Mouse (Mus musculus) erythroblast, adult 5-6 weeks (primary cell): Measurements from ENCODE around the gene Anks3. TPM values are rescaled to one million over a fixed set of nuclear protein-coding genes. Genes with fewer than 3 reads are reported as not detected.

Source experiments
- ATAC-seq: replicated peaks from 2 replicates; pipeline ENCODE4 v1.8.0; 2016; ENCODE audit warnings: moderate number of reproducible peaks, mild to moderate bottlenecking, moderate TSS enrichment, inconsistent platforms; ENCODE audit not compliant: poor library complexity, low FRiP score, severe bottlenecking
- total RNA-seq, 2 experiments: library from RNA; stranded (forward) in 1 of 2; stranded (reverse) in 1 of 2; fragments of 150-400 nt in 1 of 2; fragments of 200-764, 138-1000 nt in 1 of 2; gene quantifications; 2 replicates each; pipeline versions ENCODE4 v1.2.3 to v1.2.4; 2015 to 2017; ENCODE audit warnings: low replicate concordance in 2 of 2

Gene Anks3
- total RNA-seq, 2 experiments from 2014 or later, result 16.4 to 17.3 TPM

- ATAC-seq, result no peak
These were observed 5.2 kb upstream of the Anks3 start for GRCm38 (mm10) chr16:4969055-4969843.

- ATAC-seq, result no peak
These were observed 4.4 kb upstream of the Anks3 start for GRCm38 (mm10) chr16:4968426-4968825.

GRCm38 (mm10) chr16:4965392-4966129 lies 1.6 kb upstream of the Anks3 start:
- no peak for ATAC-seq

DNA sequence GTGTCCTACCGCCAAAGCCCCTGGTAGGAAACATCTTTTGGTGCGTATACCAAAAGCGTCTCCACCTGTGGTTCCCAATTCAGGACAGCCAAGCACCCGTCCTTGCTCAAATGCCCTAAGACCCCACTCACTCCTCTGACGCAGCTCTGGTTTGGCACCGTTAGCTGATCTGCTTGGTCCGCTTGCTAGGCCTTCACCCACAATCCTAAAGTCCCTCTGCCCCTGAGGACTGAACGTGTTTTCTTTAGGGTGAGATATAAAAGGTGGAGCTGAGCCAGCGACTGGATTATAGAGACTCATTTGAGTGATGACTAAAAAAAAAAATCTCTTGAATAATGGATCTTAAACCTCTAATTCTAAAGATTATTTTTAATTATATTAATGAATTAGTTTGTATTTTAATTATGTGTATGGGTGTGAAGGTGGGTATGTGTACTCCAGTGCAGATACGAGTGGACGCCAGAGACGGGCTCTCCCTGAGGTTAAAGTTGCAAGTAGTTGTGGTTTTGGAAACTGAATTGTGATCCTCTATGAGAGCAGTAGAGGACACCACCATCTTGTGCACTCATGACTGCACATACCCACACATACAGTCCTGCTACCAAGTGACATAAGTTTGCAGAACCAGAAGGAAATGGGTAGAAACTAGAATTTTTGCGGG lies 856 bp upstream of the Anks3 start:
- peak; percentile 29 for ATAC-seq

- no peak for ATAC-seq
These were observed 659 bp downstream of the Anks3 start for GRCm38 (mm10) chr16:4963346-4963745.

DNA sequence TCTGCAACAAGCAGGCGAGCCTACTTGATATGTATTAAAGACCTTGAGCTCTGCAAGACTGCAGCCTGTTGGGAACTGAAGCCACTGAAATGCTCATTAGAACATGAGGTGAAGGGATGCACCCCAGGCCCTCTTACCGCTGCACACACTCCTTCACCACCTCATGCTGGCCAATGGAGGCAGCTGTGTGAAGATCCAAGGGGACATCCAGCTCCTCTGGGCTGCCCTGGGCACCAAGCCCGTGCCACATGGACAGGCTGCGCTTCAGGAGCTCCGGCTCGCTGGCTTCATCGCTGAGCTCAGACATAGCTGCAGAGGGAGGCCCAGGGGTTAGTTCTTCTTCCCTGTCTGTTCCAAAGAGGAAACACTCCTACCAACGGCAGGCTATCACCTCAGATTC lies 3.7 kb downstream of the Anks3 start:
- ATAC-seq, result no peak

GRCm38 (mm10) chr16:4957446-4957845 lies 6.6 kb downstream of the Anks3 start:
- ATAC-seq, result no peak

DNA sequence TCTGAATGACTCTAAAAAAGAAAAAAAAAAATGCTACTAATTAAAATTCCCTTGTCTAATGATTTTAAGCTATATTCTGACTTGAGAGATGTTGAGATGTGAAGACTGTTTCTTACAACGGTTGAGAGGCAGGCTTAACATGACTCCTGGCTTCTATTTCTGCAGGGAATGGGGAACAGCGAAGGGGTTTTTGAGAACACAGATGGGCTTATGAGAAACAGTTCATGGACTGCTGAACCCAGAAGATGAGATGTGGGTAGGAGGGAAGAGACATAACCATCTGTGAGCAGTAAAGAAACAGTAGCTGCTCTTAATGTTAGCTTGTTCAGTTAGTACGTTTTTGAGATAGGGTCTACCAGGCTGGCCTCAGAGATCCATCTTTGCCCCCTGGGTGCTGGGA lies 7.4 kb downstream of the Anks3 start:
- ATAC-seq, result no peak

GRCm38 (mm10) chr16:4947378-4947777 lies 16.6 kb downstream of the Anks3 start:
- ATAC-seq, result no peak

GRCm38 (mm10) chr16:4946155-4946554 lies 17.9 kb downstream of the Anks3 start:
- no peak for ATAC-seq

DNA sequence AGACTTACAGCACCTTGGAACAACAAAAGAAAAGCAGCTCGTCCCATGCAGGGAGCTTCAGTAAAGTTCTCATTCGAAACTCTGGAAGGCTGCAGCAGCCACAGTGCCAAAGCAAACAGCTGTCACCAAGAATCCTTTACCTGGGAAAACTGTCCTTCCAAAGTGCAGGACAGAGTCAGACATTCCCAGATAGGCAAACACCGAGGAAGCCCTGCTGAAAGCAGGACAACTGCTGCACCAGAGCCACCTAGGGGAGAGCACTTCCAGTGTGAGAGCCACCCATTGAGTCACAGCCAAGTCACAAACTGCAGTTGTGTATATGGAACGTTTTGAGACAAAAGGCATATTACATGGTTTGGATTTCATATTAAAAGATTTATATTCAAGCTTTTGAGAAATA lies 18.6 kb downstream of the Anks3 start:
- ATAC-seq, result no peak

DNA sequence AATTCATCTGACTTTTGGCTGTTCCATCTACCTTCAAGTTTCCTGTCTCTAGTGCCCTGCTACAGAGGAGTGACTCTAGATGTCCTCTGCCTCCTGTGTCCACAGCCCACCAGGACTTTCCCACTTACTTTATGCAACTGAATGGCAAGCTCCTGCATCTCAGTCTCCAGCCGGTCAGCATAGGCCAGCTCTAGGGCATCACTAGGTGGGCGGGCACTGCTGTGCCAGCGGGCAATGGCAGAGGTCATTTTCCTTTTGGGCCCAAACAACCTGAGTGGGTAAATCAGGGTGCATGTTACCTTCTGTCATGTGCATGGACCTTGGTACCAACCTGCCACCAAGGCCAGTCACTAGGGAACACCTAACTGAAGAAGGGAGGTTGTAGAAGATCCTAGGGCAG lies 20.6 kb downstream of the Anks3 start:
- no peak for ATAC-seq

- ATAC-seq, result no peak
These were observed 21.1 kb downstream of the Anks3 start for GRCm38 (mm10) chr16:4942868-4943267.

- no peak for ATAC-seq
These were observed 23.0 kb downstream of the Anks3 start for GRCm38 (mm10) chr16:4941016-4941415.

DNA sequence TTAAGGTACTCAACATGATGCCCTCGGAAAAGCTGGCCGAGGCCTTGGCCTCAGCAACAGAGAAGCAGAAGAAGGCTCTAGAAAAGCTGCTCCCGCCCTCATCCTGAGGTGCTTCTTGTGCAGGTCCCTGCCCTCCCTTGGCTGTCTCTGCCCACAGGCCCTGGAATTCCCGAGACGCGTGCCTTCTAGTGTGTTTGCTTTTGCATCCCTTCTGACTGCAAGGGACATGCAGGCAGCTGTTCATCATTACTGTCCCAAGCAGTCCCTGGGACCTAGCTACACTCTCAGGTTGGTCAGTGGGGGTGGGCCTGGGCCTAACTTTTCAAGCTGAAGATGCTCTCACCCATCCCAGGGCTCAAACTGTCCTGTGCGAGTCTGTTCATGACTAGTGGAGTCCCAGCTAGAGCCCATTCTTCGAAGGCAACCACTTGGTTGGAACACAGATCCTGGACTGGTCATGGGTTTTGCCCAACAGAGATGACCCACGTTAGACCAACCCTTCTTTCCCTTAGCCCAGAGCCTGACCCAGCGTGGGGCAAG lies 23.6 kb downstream of the Anks3 start:
- ATAC-seq, result no peak

DNA sequence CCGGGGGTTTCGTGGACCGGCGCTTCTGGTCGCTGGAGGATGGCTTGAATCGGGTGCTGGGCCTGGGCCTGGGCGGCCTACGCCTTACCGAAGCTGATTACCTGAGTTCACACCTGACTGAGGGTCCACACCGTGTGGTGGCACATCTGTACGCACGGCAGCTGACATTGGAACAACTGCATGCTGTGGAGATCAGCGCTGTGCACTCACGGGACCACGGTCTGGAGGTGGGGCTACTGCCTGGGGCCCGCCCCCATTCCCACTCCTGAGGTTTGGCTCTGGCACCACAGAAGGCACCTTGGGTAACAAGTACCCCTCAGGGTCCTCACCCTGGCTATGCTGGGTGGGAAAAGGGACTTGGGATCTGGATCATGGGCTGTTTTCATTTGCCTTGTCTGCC lies 24.6 kb downstream of the Anks3 start:
- peak; percentile 18; the same call in 1 of the 2 replicates for ATAC-seq

GRCm38 (mm10) chr16:4938989-4939388 lies 25.0 kb downstream of the Anks3 start:
- ATAC-seq, result peak; percentile 90

- no peak for ATAC-seq
These were observed 25.5 kb downstream of the Anks3 start, which contains the start of gene Nudt16l1 for GRCm38 (mm10) chr16:4938461-4938860. Gene Nudt16l1, plus strand, starts transcription at chr16:4938761.

DNA sequence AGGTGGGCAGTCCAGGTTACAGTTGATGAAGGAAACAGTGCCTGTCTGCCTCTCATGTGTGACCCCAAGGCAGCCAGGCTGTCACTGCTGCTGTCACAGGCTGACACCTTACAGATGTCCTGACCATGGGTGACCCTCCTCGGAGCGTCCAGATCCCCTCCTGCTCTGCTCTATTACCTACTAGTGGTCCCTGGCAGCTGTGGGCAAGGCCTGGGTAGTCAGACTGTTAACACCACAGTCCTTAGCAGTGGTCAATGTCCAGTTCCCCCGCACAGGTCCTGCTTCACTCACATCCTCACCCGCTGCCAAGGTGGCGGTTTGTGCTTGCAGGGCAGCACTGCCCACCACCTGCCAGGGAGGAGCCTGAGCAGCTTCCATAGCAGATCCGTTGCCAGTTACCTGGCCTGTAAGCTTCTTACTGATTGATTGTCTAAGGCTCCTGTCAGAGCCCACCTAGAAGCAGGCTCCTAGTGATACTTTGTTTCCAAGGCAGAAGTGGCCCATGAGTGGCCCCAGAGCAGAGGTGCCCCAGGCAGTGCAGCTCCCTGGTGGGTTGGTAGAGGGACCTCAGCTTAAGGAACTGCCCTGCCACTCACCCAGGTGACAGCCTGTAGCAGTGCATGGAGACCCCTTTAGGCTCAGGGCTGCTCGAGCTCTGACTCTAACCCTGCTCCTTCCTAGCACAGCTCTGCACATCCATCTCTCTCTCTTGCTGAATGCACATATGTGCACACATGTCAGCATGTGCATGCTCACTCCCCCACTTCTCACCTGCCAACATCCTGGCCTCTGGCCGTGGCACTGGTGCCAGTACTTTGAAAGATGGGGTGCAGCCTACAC lies 26.4 kb downstream of the Anks3 start:
- ATAC-seq, result no peak
